Mouse (Mus musculus) bone marrow, adult 2 months (tissue): ENCODE measurements around the gene Atxn3.

Experiments used
- CTCF ChIP-seq: fragments of 200-500 bp; IDR thresholded peaks from 2 replicates; pipeline ENCODE4 v1.5.1; 2011; ENCODE audit warnings: low read length, control low read depth; ENCODE audit not compliant: control insufficient read depth, insufficient read depth
- POLR2A ChIP-seq: fragments of 200-500 bp; IDR thresholded peaks from 2 replicates; pipeline ENCODE4 v1.6.1; 2011; ENCODE audit warnings: low read depth, mild to moderate bottlenecking, control low read depth, low read length, borderline replicate concordance; ENCODE audit not compliant: control insufficient read depth

- no peak for TF ChIP-seq POLR2A
- TF ChIP-seq CTCF, result no peak
Observed at GRCm38 (mm10) chr12:101928423-101928822, 29.6 kb downstream of the Atxn3 start.
